Mouse (Mus musculus) midbrain, embryonic 10.5 days (tissue): ENCODE data around the gene Prpf38b. TPM values are rescaled to one million over a fixed set of nuclear protein-coding genes. Genes with fewer than 3 reads are reported as not detected.

Experiments used
- polyA plus RNA-seq: library from polyadenylated mRNA; unstranded; fragments of >200 nt; fragmentation: Nextera tagmentation; extraction: Ambion mirVana; gene quantifications from 2 replicates; pipeline ENCODE4 v1.2.1, GENCODE M21; 2016

The Prpf38b gene
- polyA plus RNA-seq, 1 experiment from 2014 or later: 67.2 TPM

Other genes with a start within 250 kb of the Prpf38b start
- gene Gpsm2, start 189.4 kb downstream of the Prpf38b start, polyA plus RNA-seq: 90.8 and 100 TPM in 2 replicates
- not detected in 2 replicates for gene Aknad1, start 172.1 kb downstream of the Prpf38b start, polyA plus RNA-seq
- gene Stxbp3, start 71.2 kb downstream of the Prpf38b start, polyA plus RNA-seq: 24.1 and 26.7 TPM in 2 replicates
- 0.06 TPM in 1 of 2 replicates, not detected in the other for gene Fndc7, start 21.7 kb downstream of the Prpf38b start, polyA plus RNA-seq
- 0.62 and 0.67 TPM in 2 replicates for gene Henmt1, start 28.1 kb upstream of the Prpf38b start, polyA plus RNA-seq
- gene Gm9857, start 28.7 kb upstream of the Prpf38b start, polyA plus RNA-seq: not detected in 2 replicates
- 4.2 and 5.3 TPM in 2 replicates for gene Fam102b, start 115.9 kb upstream of the Prpf38b start, polyA plus RNA-seq
- not detected in 2 replicates for gene Slc25a54, start 168.7 kb upstream of the Prpf38b start, polyA plus RNA-seq
- gene Slc25a24, start 211.4 kb upstream of the Prpf38b start, polyA plus RNA-seq: 30.0 and 32.3 TPM in 2 replicates